Mouse (Mus musculus) spleen, adult 12 weeks (tissue): ENCODE data around the gene Dbi.
A peak's percentile ranks its signal among the peaks of the same experiment; 100 is the strongest.

Experiments used
- DNase-seq: peaks from one replicate; pipeline ENCODE4 v3.0.0; 2022; ENCODE audit warnings: low spot score

The Dbi gene

DNA sequence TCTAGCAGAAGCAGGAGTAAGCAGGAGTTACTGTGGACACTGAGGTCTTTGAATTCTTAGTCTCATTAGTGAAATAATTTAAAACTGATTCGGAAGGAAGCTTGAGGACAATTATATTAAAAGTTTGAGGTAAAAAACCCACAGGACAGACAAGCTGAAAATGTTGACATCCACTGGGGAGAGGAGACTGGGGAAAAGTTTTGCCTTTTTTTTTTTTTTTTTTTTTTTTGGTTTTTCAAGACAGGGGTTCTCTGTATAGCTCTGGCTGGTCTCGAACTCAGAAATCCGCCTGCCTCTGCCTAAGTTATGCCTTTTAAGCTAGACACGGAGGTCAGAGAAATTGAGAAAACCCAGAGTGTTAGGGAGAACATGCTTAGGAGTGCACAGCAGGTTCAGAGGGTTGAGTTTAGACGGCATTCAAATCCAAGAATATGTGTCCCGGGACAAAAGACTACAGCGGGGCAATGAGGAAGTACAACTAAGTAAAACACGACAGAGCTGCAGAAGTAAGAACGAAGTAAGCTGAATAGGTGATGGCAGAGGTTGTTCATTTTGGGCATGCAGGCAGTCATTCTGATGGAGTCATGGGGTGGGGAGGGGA, 1.2 kb upstream of the Dbi start:
- DNase-seq = no peak

DNA sequence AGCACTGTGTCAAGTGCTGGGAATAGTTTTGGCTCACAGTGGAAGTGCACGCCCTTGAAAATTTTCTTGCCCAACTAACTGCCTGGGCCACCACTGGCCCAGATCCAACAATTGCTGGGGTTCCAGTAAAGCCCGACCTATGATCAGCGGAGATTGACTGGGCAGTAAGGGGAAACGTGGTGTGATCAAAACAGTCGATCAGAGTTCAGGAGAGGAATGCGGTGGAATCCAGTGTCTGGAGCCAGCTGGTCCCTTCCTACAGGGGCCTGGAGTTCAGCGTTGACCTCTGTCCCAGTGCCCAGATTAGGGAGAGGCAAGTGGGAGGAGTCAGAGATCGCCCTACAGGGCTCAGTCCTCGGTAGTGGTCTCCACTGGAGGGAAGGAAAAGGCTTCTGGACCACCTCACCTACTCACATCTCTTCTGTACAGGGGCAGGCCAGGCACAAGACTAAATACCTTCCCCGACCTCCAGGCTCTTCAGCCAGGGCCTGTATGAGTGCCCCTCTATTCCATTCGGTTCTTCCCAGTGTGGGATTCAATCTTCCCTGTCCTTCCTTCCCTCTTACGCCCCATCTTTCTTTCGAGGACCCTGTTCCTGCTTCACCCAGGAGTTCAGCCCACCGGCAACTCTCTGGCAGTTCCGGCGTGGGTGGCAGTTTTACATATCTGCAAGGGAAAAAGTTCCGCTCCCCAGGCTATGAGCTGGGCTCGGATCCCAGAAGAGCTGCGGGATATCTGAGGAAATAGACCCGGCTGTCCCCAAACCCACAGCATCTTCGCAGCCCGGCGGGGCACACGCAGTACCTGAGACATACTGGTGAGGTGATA, 523 bp downstream of the Dbi start:
- no peak for DNase-seq

DNA sequence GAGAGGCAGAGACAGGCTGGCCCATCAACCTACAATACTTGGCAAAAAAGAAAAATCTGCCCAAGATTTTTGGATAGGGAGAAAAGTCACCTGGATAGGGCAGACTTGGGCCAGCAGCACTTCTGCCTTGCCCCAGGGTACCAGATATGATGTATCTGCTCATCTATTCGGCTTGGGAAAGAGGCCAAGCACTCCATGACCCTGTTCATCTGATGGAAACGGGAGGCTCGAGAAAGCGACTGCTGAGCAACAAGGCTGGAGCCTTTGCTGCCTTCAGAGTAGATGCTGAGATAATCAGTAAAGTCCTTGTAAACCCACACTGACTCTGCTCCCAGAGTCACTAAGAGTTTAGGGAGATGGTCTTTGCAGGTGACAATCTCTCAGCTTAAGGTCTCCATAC, 1.5 kb downstream of the Dbi start:
- DNase-seq = no peak

DNA sequence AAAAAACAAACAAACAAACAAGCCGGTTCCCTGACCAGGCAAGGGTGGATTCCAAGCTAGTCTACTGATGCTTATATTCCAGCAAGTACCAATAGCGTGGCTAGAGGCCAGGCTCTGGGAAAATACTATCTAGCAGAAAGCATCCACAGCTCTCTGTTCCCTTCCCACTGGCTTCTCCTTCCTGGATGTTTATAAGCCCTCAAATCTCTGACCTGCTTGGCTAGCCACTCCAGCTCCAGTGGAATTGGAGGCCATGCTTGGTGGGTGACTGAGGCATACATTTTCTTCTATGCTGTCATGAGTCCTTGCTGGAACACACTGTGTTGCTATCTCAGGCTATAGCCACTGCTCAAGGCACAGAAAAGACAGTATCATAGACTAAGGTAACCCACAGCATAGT, 2.0 kb downstream of the Dbi start:
- DNase-seq = no peak

DNA sequence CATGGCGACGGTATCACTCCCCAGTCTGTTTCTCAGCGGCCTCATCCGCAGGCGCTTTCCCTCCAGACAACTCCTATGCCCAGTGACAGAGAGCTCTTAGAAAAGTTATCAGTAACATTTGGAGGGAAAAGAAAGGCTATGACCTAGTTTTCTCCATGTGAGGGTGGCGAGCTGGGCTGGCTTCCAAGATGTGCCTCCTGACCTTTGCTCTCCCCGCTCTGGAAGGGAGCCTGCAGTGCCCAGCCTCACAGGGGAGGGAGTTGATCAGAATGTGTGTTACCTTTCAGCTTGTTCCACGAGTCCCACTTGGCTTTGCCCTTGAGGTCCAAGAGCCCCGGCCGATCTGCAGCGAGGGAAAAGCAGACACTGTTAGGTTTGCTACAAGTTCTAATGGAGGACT, 4.8 kb downstream of the Dbi start:
- no peak for DNase-seq

DNA sequence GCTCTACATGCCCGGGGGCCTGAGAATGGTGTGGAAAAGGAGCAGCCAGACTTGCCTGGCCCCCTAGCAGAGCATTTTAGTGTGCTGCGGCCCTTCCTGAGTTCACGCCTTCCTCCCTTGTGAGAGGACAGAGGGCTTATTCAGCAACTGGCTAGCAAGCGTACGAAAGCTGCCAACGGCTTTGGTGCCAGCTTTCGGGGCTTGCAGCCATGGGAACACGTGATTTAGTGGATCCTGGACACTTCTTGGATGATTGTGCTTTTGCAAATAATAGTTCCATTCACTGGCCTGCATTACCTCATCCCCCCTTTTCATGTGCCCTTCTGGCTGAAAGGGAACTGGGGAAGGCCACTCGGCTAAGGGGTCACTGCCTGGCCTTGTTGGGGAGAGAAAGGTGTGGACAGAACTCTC, 5.2 kb downstream of the Dbi start:
- no peak for DNase-seq

DNA sequence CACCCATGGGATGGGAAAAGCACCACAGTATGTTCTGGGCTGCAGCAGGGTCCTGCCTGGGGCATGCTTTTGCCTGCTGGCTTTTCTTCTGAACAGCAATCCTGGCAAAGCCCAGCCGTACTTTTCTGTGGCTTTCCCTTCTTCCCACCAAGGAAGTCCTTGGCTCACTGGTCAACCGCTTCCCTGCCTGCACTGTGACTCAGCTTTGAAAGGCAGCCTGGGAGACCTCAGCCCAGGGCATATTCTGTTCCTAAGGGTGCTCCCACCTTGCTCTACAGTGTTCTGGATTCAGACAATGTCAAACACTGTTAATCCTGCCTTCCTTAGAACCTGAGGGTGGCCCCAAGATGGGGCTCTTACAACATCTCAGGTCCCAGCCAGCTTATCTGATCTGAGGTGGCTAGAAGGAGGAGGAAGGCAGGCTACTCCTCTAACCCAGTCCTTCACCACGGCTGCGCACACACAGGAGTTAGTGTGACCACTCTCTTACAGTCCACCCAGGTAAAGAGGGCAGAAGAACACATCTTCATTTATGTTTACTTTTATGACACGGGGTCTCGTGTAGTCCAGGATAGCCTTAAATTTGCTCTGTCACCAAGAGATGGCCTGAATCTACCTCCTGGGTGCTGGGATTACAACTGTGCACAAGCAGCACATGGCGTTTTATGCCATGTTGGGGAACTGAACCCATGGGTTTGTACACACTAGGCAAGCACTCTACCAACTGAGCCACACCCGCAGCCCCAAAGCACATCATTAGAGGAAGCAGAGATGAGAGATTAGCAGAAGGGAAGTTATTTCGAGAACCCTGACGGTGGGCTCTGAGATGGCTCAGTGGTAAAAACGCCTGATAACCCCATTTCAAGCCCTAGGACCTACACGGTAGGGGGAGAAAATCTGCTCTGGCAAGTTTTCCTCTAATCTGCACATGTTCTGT, 8.4 kb downstream of the Dbi start:
- no peak for DNase-seq

DNA sequence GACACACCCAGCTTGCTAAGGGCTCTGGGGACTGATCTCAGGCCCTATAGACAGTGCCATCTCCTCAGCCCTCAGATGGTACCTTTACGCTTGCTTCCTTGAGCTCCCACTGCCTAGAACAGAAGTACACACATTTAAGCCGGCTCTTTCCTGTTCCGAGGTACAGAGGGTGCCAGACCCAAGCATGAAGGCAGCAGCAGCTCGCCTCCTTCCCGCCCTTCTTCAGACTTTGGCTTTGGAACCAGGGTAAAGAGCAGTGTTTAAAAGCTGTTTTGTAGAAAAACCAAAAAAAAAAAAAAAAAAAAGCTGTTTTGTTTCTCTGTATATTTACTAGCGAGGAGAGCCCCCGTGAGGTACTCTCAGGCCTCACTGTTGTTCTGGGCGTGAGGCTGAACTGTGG, 9.1 kb downstream of the Dbi start:
- DNase-seq = no peak

DNA sequence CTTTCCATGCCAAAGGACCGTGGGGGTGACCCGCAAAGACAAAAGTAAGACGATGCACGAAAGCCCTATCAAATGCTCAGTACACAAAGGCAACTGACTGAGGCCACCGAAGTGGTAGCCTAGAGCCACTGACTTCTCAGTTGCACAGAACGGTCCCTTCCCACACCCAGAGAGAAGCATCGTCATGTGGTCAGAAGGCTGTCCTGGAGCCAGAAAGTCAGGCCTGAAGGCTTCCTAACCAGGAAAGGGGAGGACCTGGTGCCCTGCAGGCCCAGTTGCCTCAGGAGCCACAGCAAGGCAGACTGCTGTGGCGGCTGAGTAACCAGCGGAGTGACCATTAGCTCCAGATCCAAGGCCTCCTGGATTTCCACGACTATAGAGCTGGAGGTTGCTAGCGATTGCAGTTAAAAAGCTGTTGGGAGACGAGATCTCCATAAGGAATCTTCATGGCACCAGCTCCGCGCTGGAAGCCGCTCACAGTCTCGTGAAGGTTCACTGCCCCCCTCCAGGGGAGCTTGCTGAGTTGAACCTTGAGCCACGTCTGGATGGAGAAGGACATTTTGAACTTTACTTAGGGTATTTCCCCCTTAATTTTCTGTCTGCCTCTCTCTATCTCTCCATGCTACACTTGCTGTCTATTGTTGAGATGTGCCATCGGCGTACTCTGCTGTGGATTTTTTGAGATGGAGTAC, 11.0 kb downstream of the Dbi start:
- DNase-seq = no peak

DNA sequence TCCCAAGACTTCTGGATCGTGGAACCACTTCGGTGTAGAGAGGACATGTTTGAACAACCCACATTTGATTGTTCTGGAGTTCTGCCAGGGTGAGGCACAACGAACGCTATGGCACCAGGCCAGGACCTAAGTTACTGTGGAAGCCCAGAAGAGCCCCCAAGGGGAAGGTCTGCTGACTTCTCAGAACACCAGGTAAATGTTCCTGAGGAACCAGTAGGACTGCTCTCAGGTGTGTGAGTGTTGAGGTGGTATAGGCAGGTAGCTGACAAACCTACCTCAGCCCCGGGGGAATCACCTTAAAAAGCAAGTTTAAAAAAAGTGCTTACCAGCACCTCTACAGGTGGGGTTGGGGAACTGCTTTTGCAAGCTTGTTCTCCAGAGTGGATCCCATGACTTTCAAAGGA, 15.3 kb downstream of the Dbi start:
- DNase-seq = no peak

DNA sequence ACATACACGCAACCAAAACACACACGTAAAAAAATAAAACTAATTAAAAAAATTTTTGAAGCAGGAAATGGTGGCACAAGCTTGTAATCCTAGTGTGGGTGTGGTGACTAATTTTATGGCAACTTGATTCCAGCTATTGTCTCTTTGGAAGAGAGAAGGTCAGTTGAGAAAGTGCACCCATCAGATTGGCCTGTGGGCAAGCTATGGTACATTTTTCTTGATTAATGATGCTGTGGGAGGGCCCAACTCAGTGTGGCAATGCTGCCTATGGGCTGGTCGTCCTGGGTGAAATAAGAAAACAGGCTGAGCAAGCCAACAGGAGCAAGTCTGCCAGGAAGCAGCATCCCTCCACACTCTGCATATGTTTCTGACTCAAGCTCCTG, 19.7 kb downstream of the Dbi start:
- DNase-seq = no peak

DNA sequence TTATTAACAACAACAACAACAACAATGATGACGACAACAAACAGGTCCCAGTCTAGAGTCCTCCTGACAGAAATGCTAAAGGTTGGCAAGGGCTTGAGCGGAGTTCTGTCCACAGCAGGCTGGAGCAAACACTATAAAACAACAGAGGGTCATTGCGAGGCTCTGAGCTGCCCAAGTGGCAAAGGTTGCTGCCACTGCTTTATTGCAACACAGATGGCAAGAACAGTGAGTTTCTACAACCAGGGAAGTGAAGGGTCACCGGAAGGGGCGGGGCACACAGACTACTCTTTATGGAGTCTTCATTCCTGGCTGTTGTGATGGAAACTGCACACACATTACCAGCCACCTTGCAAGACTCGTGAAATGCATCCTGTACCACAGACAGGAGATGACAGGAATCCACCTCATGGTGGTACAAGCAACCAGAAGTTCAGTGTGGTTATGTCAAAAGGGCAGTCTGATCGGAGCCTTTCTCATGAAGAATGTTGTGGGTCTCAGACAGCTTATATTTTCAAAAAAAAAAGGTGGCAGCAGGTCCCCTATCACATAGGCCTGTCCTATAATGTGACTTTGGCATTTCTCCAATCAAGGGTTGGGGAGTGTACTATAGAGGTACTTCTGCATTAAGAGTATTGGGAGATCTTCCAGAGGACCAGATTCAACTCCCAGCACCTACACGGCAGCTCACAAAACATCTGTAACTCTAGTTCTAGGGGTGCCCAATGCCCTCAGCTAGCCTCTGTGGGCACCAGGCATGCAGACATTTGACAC, 20.2 kb downstream of the Dbi start:
- DNase-seq = no peak

DNA sequence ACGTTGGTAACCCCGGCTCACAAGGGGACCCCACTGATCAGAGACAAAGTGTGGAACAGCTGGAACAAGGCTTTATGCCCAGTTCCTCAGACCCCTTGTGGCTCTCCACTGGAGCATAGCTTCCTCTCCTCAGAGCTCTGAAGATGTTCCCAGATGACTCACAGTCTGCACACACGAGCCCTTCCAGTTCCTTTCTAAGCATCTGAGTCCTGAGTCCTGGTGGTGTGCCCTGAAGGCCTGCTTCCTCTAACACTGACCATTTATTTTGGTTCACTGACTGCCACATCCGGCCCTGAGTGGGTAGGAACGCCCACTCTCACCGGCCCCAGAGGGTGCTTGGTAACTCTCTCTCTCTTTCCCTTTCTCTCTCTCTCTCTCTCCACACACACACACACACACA, 21.4 kb downstream of the Dbi start:
- no peak for DNase-seq

DNA sequence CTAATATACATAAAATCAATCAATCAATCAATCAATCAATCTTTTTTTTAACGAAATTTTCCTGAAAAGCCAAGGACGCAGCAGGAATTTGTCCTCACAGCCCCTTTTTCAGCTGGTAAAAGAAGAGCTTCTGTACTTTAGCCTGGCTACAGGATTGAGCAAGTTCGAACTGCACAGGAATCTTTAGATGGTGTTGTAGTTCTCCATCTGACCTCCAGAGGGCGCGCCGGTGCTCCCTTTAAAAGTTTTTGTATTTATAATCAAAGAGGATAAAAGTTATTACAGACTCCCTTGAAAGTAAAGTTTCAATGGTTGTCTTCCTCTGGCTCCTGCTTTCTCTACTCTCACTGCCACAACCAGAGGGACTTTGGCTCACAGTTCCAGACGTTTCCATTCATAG, 22.6 kb downstream of the Dbi start:
- no peak for DNase-seq

DNA sequence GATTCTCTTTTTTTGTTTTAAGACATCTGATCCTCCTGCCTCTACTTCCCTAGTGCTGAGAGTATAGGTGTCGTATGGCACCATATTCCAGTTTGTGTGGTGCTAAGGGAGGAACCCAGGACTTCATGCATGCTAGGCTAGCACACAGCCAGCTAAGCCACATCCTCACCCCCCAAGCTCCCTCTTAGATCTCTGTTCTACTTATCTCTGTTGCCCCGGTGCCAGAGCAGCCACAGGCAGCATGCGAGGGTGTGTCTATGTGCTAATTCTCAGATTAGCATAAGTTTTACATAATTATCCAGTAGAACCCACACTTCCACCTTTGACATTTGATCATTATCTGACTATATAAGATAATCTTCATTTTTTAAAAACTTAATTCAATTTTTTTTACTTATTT, 26.0 kb downstream of the Dbi start:
- no peak for DNase-seq

DNA sequence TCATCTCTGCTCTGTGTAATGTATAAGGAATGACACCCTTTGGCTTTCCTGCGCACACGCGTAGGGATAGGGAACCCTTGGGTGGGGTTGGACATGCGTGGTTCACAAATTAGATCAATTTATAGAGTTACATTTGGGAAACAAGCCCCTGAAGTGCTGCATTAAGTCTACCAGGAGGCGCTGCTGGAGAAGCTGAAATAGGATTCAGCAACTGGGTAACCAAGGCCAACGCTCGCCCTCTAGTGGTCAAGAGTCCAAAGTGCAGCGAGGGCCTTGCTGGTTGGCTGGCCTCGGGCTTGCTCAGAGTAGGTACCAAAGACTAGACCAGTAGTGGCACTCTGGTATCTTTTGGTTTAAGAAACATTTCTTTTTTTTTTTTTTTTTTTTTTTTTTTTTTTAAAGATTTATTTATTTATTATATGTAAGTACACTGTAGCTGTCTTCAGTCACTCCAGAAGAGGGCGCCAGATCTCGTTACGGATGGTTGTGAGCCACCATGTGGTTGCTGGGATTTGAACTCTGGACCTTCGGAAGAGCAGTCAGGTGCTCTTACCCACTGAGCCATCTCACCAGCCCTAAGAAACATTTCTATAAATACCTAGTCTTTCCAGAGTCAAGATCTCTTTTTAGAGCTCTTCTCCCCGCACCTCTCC, 27.3 kb downstream of the Dbi start:
- peak; percentile 59 for DNase-seq

DNA sequence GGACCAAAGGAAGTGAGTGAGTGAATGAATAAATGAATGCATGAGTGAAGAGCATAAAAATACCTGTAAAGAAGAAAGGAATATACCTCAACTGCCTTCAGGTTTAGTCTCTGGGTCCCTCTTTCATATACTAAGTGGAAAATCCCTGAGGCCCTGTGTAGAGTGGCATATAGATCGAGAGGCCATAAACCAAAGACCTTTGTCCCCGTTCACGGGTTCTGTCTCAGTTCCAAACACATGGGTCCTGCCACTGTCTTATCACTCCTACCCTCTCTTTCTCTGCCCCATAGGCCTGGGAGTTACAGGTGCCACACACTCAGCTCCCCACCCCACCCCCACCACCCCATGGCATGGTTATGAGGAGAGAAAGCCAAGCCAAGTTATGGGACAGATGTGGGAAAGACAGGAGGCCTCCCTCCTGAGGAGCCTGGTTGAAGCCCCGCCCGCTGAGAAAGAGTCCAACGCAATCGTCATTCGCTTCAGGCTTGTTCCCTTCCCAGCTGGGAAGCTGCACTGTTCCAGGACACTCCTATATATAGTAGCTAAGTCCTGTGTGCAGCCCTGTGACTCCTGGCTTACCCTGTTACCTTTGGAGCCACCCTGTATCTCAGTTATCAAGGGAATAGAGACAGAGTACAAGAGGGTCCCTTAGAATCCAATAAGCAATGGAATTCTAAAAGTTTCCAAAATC, 29.9 kb downstream of the Dbi start:
- DNase-seq = no peak

DNA sequence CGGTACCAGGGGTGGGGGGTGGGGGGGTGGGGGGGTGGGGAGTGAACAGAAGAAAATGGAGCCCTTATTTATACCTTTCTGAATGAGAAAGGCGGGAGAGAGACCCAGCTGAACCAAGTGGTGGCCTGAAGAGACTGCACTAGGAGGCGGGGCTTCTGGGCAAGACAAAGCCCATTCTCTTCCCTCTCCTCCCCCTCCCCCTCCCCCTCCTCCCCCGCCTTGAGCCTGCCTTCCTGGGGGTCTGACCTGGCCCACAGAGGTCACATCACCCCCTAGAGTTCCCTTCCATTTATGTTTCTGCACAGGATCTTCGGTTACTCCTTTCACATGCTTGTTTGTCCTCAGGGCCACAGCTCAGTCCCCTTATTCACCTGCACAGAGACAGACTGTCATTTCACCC, 31.7 kb downstream of the Dbi start:
- no peak for DNase-seq

DNA sequence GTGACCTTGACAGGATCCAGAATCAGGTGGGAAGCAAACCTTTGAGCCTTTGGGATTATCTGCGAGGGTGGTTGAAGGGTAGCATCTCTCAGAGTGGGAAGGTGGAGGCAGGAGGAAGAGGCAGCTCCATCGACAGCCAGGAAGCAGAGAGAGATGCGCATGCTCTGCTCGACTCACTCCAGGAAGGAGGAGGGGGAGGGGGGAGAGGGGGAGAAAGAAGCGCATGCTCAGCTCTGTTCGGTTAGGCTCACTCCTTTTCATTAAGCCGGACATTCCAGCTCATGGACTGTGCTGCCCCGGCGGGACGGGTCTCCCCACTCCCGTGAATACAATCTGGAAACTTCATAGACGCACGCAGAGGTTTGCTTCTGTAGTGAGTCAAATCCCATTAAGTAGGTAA, 34.2 kb downstream of the Dbi start:
- no peak for DNase-seq

DNA sequence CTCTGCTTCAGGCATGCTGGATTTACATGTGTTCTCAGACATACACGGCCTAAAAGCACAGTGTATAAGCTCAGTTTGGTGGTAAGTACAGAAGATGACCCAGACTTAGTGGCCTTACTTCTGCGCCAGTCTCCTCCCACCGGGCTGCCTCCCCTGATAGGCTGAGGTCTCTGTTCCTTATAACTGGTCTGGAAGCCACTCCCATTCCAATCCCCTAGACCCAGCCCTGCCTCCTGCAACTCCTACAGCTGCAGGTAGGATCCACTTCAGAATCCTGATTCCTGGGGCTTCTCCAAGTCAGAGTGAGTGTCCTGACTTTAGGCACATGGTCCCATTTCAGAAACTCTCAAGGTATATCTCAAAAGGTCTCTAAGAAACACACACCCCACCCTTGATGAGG, 35.2 kb downstream of the Dbi start:
- DNase-seq = no peak
